Mouse (Mus musculus): Measurements from ENCODE around the gene Ubxn2a. TPM values are rescaled to one million over a fixed set of nuclear protein-coding genes. Genes with fewer than 3 reads are reported as not detected.

Gene Ubxn2a
- polyA plus RNA-seq, 3 experiments from 2014 or later: 13.3 to 17.3 (median 14.9) TPM

DNA sequence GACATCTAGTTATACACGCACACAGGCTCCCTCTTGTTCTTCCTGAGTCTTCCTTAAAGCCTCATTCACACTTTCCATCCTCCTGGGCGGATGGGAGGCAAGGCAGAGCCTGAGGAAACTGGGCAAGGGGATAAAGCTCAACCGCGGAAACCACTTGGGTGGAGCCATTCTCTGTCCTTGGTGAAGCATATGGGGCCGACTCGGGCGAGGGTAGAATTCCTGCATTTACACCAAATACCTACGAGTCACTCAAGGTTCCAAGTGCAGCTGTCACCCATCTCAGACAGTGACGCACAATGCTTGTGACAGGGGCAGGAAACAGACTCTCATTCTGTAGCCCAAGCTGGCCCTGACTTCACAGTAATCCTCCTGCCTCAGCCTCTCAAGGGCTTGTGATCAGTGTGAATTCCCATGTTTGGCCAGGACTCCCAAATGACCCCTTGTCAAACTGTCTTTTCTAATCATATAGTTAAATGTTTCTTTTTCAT, 29.2 kb downstream of the Ubxn2a start:
- ATAC-seq: no peak

DNA sequence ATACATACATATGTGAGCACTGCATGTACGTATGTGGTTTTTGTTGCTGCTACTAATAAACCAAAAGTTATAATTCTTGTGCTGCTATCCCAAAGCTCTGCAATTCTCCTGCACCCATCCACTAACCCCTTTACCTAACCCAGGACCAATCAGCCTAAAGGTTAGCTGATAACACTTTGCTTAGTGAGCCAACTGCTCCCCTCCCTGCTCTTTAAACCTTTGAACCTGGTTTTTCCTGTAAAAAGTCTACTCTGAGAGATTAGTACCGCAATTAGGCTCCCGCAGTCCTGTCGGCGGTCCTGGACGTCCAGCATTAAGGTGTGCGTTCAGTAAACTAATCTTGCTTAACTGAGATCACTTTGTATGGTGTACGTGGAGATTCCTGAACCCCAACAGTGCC, 31.9 kb downstream of the Ubxn2a start:
- ATAC-seq: no peak

DNA sequence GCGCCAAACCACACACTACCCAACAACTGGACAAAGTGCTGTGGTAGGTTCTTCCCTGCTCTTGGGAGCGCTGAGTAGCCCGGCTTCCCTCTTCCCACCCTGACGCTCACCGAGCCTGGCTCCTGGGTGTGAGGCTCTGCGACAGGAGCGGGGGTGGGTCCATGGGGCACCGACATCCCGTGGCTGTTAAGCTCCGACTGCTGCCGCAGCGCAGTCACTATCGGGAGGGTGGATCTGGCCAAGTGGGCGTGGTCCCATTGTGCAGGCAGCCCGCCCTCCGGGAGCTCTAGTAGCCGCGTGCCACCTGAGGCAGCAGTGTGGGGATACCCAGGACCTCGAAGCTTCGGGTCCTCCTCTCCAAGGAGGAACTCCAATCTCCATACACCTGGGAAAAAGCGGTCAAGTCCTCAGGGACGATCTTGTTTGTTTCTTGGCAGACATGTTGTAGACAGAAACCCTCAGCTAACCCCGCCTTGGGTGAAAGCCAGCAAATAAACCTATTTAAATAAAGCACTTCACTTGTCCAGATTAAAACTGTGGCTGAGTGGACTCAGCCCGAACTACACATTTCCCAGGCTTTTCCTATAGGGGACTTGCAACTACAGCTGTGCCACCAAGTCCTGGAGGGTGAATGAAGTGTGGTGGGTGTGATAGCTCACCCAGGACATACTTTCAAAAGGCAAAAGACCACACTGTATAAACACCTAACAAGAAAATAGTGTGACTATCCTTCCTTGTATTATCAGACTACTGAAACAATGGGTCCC, 33.2 kb downstream of the Ubxn2a start, which contains the start of gene Mfsd2b:
Gene Mfsd2b (minus strand): TSS at position 199 of the 767 bp plus-strand sequence.
- ATAC-seq: peak; percentile 93

DNA sequence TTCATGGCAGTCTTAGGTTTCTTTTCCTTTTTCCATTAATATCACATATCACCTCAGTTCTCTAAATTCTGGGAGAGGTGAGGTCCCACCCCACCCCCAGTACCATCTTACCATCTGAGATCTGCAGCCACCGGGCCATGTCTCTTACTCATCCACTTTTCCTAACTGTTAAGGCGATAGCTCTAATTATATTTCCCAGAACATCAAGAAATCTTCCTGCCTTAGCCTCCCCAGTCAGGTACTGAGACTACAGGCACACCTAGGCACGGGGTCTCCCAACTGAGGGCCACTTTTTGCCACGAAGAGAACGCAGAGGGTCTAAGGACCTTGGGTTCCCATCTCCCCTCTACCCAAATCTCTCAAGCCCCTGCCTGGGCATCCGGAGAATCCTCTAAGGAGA, 34.0 kb downstream of the Ubxn2a start:
- no peak for ATAC-seq

DNA sequence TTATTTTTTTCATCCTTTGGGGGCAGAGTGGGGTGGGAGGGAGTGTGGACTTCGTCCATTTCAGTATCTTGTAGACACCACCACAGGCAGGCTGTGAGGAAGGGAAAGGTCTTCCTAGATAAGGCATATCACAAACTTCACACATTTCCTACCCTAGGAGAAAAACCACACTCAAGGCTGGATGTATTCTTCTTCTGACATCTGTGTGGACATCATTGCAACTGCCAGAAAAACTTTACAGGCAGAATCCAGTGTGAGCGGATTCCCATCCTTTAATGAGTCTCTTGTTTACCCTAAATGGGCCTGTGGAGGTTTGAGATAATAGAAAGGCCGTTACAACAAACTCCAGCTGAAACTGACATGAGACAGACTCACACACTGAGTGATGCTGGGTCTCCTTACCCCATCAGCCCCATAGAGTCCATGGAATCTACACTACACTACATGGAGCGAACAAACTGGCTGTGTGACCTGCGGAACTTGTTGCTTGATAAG, 34.5 kb downstream of the Ubxn2a start:
- no peak for ATAC-seq

DNA sequence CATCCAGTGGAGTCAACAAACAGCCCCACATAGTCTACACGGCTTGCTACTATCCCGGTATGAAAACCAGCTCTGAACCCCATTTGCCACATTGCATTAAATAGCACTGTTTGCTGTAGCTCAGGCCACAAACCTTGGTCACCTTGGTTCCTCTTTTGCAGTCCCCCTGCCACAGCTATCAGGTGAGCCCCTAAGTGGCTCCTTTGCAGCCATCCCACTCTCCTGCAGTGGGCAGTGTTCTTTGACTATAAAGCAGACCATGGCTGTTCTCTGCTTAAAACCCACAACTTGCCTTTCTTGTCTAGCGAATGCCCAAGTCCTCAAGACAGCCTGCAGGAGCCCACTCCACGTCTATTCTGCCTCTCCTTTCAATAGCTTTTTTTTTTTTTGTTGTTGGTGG, 35.2 kb downstream of the Ubxn2a start:
- ATAC-seq: no peak

DNA sequence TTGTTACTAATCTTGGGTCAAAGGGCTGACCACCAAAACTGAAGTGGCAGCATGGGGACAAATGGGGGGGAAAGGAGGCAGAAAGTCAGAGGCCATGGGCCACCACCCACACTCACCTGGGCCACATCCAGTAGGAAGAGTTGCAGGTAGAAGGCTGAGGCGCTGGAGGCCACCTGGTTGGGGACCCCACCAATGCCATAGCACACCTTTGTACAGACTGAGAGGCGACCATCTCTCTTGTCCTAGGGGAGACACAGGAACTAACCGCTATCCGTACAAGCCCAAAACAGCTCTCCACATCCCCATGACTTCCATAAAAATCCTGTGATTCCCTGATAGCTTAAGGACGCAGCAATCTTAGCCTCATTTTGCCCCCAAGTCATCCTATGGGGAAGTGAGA, 36.2 kb downstream of the Ubxn2a start:
- no peak for ATAC-seq

DNA sequence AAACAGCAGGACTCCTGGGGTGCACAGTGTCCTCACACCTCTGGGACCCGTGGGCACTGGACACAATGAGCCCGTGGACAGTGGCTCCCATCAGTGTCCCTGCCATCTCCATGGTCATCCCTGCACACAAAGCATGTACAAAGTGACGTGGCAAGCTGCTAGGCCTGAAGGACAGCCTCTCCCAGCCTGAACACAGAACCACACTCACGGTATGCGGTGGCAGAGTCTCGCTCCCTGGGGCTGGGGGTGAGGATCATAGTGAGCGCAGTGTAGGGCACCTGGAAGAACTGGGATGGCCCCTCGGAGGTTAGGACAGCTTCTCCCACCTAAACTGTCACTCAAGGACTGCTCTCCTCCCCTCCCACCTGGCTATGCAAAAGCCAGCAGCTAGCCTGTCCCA, 38.6 kb downstream of the Ubxn2a start:
- no peak for ATAC-seq

DNA sequence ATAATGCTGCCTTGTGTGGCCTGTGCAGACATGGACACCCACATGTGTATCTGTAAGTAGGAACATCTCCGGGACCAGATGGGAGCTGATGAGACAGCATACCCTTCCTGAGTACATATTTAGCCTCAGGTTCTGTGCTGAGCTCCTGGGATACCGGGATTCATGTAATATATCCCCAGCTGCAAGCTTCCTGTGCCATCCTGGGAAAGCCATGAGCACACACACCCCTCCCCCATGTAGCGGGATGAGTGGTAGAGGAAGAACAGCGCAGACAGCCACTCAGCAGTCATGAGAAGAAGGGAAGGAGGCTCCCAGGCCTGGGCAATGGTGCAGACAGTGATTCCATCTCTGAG, 43.2 kb downstream of the Ubxn2a start:
- ATAC-seq: no peak

DNA sequence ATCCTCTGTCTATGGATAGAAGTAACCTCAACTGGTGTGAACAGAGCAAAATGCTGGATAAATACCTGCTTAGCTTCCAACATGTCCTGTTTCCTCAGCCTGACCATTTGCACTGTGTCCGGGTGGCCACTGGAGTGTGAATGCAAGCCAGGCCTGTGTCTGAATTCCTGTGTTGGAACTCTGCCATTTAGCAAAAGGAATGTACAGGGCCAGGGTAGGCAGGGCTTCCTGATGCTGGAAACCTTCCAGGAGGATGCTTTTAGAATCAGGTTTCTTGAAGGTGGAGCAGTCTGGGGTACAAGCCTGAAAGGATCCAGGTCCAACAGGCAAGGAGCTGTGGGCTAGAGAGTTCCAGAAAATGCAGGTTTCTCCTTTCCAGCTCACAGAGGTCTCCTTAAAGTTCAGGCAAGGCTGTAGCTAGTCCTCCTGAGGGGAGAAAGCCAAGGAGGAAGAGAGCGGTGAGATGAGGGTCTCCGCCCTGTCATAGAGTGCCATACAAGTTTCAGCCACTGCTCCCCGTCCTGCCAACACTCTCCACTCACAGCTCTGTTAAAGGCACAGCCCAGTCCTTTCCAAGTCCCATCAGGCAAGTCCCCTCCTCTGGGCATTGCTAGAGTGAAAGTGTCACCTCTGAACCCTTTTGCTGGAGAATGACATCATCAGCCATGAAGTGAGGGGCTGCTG, 43.7 kb downstream of the Ubxn2a start:
- no peak for ATAC-seq

DNA sequence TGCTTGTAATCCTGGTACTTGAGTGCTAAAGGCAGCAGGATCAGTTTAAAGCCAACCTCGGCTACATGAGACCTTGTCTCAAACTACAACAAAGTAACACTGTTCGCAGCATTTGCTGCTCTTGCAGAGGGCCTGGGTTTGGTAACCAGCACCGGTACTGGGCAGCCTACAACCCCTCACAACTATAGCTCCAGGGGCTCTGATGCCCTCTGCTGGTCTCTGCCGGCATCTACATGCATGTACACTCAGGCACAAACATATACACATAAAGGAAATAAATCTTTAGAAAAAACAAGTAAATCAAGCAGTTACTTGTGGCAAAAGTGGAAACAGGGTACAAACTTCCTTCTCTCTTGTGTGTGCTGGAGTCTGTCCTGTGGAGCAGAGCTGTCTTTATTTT, 44.8 kb downstream of the Ubxn2a start:
- no peak for ATAC-seq

DNA sequence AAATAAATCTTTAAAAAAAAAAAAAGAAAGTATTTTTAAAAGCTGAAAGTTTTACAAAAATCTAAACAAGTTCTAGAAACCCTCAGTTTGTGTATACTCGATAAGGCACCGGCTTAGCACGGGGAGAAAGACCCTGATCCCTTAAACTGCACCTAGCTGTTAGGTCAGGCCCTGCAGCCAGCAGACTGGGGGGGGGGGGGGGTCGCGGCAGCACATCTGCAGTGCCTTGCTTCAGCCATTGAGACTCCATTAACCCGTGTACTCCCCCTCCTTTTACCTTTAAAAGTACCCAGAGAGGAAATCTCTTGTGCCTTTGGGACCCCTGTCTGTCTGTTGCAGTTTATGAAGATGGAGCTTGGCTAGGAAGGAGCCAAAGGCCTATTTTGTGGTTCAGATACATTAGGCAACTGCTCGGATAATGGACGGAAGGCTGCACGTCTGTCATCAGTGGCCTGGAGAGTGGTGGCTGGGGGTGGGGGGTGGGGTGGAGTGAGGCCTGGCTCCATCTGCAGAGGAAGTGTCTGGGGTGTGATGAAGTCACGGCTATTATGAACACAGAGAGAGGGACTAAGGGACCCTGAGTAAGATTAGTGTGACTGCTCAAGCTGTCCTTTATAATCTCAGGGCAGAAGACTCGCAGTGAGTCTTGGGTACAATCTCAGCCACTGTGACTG, 48.1 kb downstream of the Ubxn2a start:
- no peak for ATAC-seq

DNA sequence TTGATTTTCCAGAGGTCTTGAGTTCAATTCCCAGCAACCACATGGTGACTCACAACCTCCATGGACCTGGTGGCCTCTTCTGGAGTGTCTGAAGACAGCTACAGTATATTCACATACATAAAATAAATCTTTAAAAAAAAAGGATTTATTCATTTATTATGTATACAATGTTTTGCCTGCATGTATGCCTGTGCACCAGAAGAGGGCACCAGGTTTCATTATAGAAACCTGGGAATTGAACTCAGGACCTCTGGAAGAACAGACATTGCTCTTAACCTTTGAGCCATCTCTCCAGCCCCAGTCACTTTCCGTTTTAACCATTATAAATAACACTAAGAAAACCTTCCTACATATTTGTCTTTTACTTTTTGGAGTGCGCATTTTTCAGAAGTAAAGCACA, 50.7 kb downstream of the Ubxn2a start:
- no peak for ATAC-seq

DNA sequence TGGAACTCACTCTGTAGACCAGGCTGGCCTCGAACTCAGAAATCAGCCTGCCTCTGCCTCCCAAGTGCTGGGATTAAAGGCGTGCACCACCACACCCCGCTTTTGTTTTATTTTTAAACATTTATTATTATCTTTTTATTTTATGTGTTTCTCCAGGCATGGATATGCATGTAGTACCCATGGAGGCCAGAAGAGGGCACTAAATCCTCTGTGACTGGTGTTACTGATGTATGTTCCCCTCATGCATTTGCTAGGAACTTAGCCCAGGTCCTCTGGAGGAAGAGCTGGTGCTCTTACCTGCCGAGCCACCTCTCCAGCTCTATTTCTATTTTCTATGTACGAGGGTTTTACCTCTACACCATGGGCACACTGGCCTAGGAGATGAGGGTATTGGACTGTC, 51.3 kb downstream of the Ubxn2a start:
- no peak for ATAC-seq

DNA sequence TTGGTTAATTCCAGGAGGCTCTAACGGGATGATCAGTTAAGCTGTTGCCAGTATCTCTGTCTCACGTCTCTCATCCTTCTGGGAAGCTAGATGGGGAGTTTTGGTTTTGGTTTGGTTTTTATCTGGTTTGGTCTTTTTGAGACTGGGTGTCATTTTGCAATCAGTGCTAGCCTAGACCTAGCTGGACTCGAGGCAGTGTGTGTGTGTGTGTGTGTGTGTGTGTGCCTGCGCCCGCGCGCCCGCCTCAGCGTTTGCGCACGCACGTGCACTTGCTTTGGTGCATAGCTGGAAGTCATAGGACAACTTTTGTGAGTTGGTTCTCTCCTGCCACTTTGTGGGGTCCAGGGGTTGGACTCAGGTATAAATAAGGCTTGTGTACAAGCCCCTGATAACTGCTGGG, 63.8 kb downstream of the Ubxn2a start:
- ATAC-seq: peak; percentile 40

DNA sequence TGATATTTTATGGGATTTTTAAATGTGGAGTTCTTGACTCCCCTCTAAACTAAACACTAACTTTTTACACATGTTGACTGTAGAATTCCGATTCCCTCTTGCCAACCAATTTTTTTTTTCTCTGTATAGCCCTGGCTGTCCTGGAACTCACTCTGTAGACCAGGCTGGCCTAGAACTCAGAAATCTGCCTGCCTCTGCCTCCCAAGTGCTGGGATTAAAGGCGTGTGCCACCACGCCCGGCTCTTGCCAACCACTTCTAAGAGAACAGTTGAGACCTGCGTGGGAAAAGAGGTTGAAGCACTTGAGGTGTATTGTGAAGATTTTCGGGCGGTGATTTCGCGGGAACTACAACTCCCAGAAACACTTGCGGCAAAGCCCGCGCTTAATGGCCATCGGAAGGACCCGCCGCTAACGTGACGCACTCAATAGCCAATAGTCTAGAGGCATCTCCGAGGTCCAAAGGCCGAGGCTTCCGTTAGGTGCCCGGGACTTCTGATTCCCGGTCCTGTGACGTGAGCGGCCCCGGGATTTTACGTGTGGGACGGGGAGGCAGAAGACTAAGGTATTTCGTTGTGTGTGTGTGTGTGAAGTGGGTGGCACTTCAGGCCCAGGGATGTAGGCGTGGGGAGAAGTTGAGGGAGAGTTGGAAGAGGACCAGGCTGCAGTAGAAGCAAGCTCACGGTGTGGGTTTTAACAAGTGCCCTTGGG, 64.5 kb downstream of the Ubxn2a start, which contains the start of gene Wdcp:
Gene Wdcp (plus strand): TSS at position 414 of the 708 bp plus-strand sequence.
- ATAC-seq: peak; percentile 92

DNA sequence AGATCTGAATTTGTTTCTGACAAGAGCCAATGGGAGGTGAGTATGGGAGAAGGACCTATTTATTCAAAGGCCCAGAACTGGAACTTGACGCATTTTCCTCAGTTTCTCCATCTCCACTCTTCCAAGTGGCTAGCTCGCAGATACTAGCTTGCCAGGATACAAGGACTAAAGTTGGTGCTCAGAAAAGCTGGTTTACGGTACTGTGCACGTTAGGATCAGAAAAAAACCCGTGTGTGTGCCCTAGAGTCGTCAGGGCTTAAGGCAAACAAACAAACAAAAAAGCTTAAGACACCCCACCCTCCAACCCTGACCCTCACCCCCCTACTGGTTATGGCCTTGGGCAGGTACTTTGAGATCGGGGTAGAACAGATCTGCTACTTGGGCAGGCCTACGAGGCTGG, 65.0 kb downstream of the Ubxn2a start:
- ATAC-seq: no peak

DNA sequence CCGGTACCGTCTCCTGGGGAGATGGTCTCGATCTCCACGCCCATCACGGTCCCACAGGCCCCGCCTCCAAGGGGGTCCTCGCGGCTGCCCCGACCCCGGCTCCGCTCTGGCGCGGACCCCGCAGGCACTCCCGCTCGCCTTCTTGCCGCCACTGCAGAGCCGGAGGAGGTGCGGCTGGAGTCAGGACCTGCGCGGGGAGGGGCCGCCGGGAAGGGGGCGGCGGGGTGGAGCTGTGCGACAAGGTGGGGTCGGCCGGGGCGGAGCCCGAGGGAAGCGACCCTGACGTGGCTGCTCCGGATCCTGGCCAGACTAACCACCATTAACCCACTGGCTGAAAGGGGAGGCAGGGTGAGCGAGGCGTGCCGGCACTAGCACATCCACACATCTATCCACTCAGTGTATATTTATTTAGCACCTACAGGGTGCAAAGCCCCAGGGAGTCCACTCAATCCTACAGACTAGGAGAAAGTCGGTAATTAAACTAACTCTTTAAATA, 66.1 kb downstream of the Ubxn2a start, which contains the start of gene Fkbp1b:
Gene Fkbp1b (minus strand): TSS at position 200 of the 496 bp plus-strand sequence.
- no peak for ATAC-seq

DNA sequence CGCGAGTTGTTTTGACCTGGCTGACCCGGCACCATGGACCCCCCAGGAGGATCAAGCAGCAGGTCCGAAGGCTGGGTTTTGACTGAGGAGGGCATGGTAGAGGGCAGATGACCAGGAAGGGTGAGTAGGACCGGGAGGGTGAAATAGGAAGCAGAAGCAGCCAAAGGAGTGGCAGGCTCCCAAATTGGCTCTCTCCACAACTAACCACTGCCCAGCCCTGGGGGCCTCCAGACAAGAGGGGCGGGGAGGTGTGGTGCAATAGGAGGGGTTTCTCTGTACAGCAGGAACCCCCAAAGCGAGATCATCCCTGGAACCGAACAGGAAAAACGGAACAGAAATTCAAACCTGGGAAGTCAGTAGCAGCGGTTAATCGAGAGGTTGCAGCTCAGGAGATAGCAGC, 66.8 kb downstream of the Ubxn2a start:
- no peak for ATAC-seq

DNA sequence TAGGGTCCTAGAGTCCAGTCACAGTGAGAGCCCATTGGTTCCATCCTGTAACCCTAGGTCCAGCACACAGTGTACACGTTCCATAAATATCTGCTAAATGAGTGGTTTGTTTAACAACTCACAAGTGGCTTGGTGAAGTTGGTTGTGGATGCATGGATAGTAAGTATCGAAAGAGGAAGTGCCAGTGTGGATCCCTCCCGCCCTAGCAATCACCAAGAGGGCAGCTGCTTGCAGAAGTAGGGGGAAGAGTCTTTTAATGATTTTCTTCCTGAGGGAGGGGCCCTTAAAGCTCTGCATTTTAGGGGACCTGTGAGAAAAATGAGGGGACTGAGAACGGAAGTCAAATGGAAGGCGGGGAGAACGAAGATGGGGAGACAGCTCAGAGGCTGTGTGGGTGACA, 67.5 kb downstream of the Ubxn2a start:
- ATAC-seq: no peak

DNA sequence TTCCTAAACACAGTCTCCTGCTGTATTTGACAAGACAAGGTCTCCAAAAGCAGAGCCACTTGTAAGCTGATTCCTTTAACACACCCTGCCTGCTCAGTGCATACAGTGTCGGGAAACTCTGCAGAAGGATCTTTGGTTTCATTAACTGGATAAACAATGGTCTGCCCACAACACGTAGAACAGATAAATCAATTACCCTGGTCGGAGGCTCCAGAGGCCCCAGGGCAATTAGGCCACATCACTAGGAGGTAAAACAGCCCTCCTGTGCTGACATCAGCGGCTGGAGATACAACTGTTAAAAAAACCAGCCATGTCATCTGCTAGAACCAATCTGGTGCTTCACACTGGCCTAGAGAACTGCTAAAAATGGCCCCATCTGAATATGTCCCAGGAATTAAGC, 70.5 kb downstream of the Ubxn2a start:
- ATAC-seq: no peak
